Mouse (Mus musculus): ENCODE results near the gene Clec4g.
A peak's percentile ranks its signal among the peaks of the same experiment; 100 is the strongest.
"Not testable (repeated sequence)": the region's sequence is repeated elsewhere in the genome, so short reads cannot be mapped to it uniquely, and the experiment has no call there.

Gene Clec4g

GRCm38 (mm10) chr8:3720551-3720950 lies at the start of gene Clec4g:
TSS of gene Clec4g (minus strand) at chr8:3720651.
- DNase-seq (ENCODE audit: low spot score) = no peak

GRCm38 (mm10) chr8:3768641-3769040 lies 48.2 kb upstream of the Clec4g start:
- not testable (repeated sequence) for DNase-seq (ENCODE audit: low spot score)

- peak; percentile 25 for DNase-seq (ENCODE audit: low spot score)
These were observed 33.9 kb upstream of the Clec4g start for GRCm38 (mm10) chr8:3754261-3754850.

GRCm38 (mm10) chr8:3748761-3749160 lies 28.3 kb upstream of the Clec4g start, which contains the start of gene Cd209a:
TSS of gene Cd209a (minus strand) at chr8:3748984.
- no peak for DNase-seq (ENCODE audit: low spot score)

GRCm38 (mm10) chr8:3736947-3737346 lies 16.5 kb upstream of the Clec4g start:
- DNase-seq (ENCODE audit: low spot score) = no peak

- no peak for DNase-seq (ENCODE audit: low spot score)
These were observed 15.1 kb upstream of the Clec4g start for GRCm38 (mm10) chr8:3735599-3735998.

GRCm38 (mm10) chr8:3734084-3734483 lies 13.6 kb upstream of the Clec4g start:
- no peak for DNase-seq (ENCODE audit: low spot score)

- DNase-seq (ENCODE audit: low spot score) = no peak
These were observed 590 bp upstream of the Clec4g start for GRCm38 (mm10) chr8:3721041-3721440.

GRCm38 (mm10) chr8:3718559-3718958 lies 1.9 kb downstream of the Clec4g start:
- DNase-seq (ENCODE audit: low spot score) = peak; percentile 60

GRCm38 (mm10) chr8:3717321-3717954 lies 3.0 kb downstream of the Clec4g start:
- DNase-seq (ENCODE audit: low spot score) = no peak

GRCm38 (mm10) chr8:3711646-3712045 lies 8.8 kb downstream of the Clec4g start:
- no peak for DNase-seq (ENCODE audit: low spot score)

GRCm38 (mm10) chr8:3710312-3710711 lies 10.1 kb downstream of the Clec4g start:
- DNase-seq (ENCODE audit: low spot score) = no peak

GRCm38 (mm10) chr8:3707611-3708010 lies 12.8 kb downstream of the Clec4g start:
- no peak for DNase-seq (ENCODE audit: low spot score)

- DNase-seq (ENCODE audit: low spot score) = no peak
These were observed 14.7 kb downstream of the Clec4g start for GRCm38 (mm10) chr8:3705711-3706110.

GRCm38 (mm10) chr8:3701491-3701890 lies 19.0 kb downstream of the Clec4g start:
- DNase-seq (ENCODE audit: low spot score) = no peak

- no peak for DNase-seq (ENCODE audit: low spot score)
These were observed 26.3 kb downstream of the Clec4g start, which contains the start of gene Fcer2a for GRCm38 (mm10) chr8:3694121-3694520. TSS of gene Fcer2a (minus strand) at chr8:3694175.

GRCm38 (mm10) chr8:3690774-3691173 lies 29.7 kb downstream of the Clec4g start:
- DNase-seq (ENCODE audit: low spot score) = no peak

- no peak for DNase-seq (ENCODE audit: low spot score)
These were observed 32.9 kb downstream of the Clec4g start for GRCm38 (mm10) chr8:3687537-3687936.

- no peak for DNase-seq (ENCODE audit: low spot score)
These were observed 35.0 kb downstream of the Clec4g start for GRCm38 (mm10) chr8:3685422-3685821.

- DNase-seq (ENCODE audit: low spot score) = no peak
These were observed 35.9 kb downstream of the Clec4g start for GRCm38 (mm10) chr8:3684530-3684929.

- DNase-seq (ENCODE audit: low spot score) = no peak
These were observed 36.9 kb downstream of the Clec4g start for GRCm38 (mm10) chr8:3683408-3684176.

GRCm38 (mm10) chr8:3682435-3682834 lies 38.0 kb downstream of the Clec4g start:
- DNase-seq (ENCODE audit: low spot score) = no peak

GRCm38 (mm10) chr8:3679656-3680055 lies 40.8 kb downstream of the Clec4g start:
- DNase-seq (ENCODE audit: low spot score) = no peak

All from spleen, adult 12 weeks (tissue).